Mouse (Mus musculus): ENCODE results near the gene Btbd9. TPM values are rescaled to one million over a fixed set of nuclear protein-coding genes. Genes with fewer than 3 reads are reported as not detected.

The Btbd9 gene
- polyA plus RNA-seq, 1 experiment, result 31.2 TPM

- peak overlapping the region; percentile 57 for H3K4me3 ChIP-seq (ENCODE audit: low read depth, low read length)
- peaks cover 26% of the 10 kb centered on the region; the same call in 1 of the 2 replicates for H3K4me1 ChIP-seq (ENCODE audit: control insufficient read depth, insufficient read depth, insufficient read length, low read length)
- WGBS, result 28% methylated on average over 16 of the region's 16 CpGs
- no peaks in the 10 kb centered on the region for H3K27me3 ChIP-seq (ENCODE audit: control insufficient read depth, insufficient read depth, low read length)
- no peaks in the 10 kb centered on the region; the same call in 1 of the 2 replicates for H3K36me3 ChIP-seq (ENCODE audit: control insufficient read depth, insufficient read depth, low read length)
- peak overlapping the region; percentile 86 for H3K27ac ChIP-seq (ENCODE audit: insufficient read depth, low read depth, low read length)
- TF ChIP-seq POLR2A (IDR thresholded peaks at IDR 0.05; ENCODE audit: low read depth, low read length) (0 out of 2 replicates have a peak, but pooled peaks have one; percentile 26), CTCF (IDR thresholded peaks at IDR 0.05; ENCODE audit: extremely low read depth, insufficient read length, insufficient replicate concordance, low read depth, low read length) (no peak)
Measured at GRCm38 (mm10) chr17:30609305-30609979, 33.2 kb upstream of the Btbd9 start.

- WGBS, result 75% methylated on average over 8 of the region's 8 CpGs
- H3K36me3 ChIP-seq (ENCODE audit: control insufficient read depth, insufficient read depth, low read length), result peaks cover 7% of the 10 kb centered on the region
- no peak for TF ChIP-seq CTCF (IDR thresholded peaks at IDR 0.05; ENCODE audit: extremely low read depth, insufficient read length, insufficient replicate concordance, low read depth, low read length)
- TF ChIP-seq POLR2A (IDR thresholded peaks at IDR 0.05; ENCODE audit: low read depth, low read length), result no peak
Measured at GRCm38 (mm10) chr17:30607909-30608495, 31.7 kb upstream of the Btbd9 start.

GRCm38 (mm10) chr17:30607330-30607729 is 31.0 kb upstream of the Btbd9 start:
- Histone ChIP-seq H3K36me3 (ENCODE audit: control insufficient read depth, insufficient read depth, low read length) (peaks cover 14% of the 10 kb centered on the region), H3K27ac (ENCODE audit: insufficient read depth, low read depth, low read length) (peak overlapping the region; percentile 88), H3K4me3 (ENCODE audit: low read depth, low read length) (no peak overlapping the region), H3K27me3 (ENCODE audit: control insufficient read depth, insufficient read depth, low read length) (no peaks in the 10 kb centered on the region), H3K4me1 (ENCODE audit: control insufficient read depth, insufficient read depth, insufficient read length, low read length) (peaks cover 26% of the 10 kb centered on the region; the same call in 1 of the 2 replicates)
- TF ChIP-seq POLR2A (IDR thresholded peaks at IDR 0.05; ENCODE audit: low read depth, low read length) (no peak), CTCF (IDR thresholded peaks at IDR 0.05; ENCODE audit: extremely low read depth, insufficient read length, insufficient replicate concordance, low read depth, low read length) (no peak)
- WGBS, result 56% methylated on average over 7 of the region's 7 CpGs

More at GRCm38 (mm10) chr17:30607909-30608495, 31.7 kb upstream of the Btbd9 start:
- Histone ChIP-seq H3K27me3 (ENCODE audit: control insufficient read depth, insufficient read depth, low read length) (no peaks in the 10 kb centered on the region), H3K4me3 (ENCODE audit: low read depth, low read length) (no peak overlapping the region), H3K4me1 (ENCODE audit: control insufficient read depth, insufficient read depth, insufficient read length, low read length) (peaks cover 26% of the 10 kb centered on the region; the same call in 1 of the 2 replicates), H3K27ac (ENCODE audit: insufficient read depth, low read depth, low read length) (peak overlapping the region; percentile 88; the same call in 1 of the 2 replicates)

GRCm38 (mm10) chr17:30606634-30607081 is 30.4 kb upstream of the Btbd9 start:
- Histone ChIP-seq H3K36me3 (ENCODE audit: control insufficient read depth, insufficient read depth, low read length) (peaks cover 17% of the 10 kb centered on the region), H3K4me1 (ENCODE audit: control insufficient read depth, insufficient read depth, insufficient read length, low read length) (peaks cover 26% of the 10 kb centered on the region; the same call in 1 of the 2 replicates), H3K4me3 (ENCODE audit: low read depth, low read length) (peak overlapping the region; percentile 42; the same call in 1 of the 2 replicates), H3K27me3 (ENCODE audit: control insufficient read depth, insufficient read depth, low read length) (no peaks in the 10 kb centered on the region), H3K27ac (ENCODE audit: insufficient read depth, low read depth, low read length) (peak overlapping the region; percentile 91)
- TF ChIP-seq POLR2A (IDR thresholded peaks at IDR 0.05; ENCODE audit: low read depth, low read length) (no peak), CTCF (IDR thresholded peaks at IDR 0.05; ENCODE audit: extremely low read depth, insufficient read length, insufficient replicate concordance, low read depth, low read length) (no peak; the same call in 1 of the 2 replicates)
- WGBS, result 29% methylated on average over 8 of the region's 8 CpGs

- Histone ChIP-seq H3K4me3 (ENCODE audit: low read depth, low read length) (peak overlapping the region; percentile 42; the same call in 1 of the 2 replicates), H3K4me1 (ENCODE audit: control insufficient read depth, insufficient read depth, insufficient read length, low read length) (peaks cover 22% of the 10 kb centered on the region; the same call in 1 of the 2 replicates), H3K27ac (ENCODE audit: insufficient read depth, low read depth, low read length) (peak overlapping the region; percentile 91; the same call in 1 of the 2 replicates), H3K36me3 (ENCODE audit: control insufficient read depth, insufficient read depth, low read length) (peaks cover 17% of the 10 kb centered on the region), H3K27me3 (ENCODE audit: control insufficient read depth, insufficient read depth, low read length) (no peaks in the 10 kb centered on the region)
- WGBS, result 41% methylated on average over 11 of the region's 11 CpGs
- TF ChIP-seq CTCF (IDR thresholded peaks at IDR 0.05; ENCODE audit: extremely low read depth, insufficient read length, insufficient replicate concordance, low read depth, low read length), result no peak
- TF ChIP-seq POLR2A (IDR thresholded peaks at IDR 0.05; ENCODE audit: low read depth, low read length), result no peak
Measured at GRCm38 (mm10) chr17:30606206-30606605, 29.9 kb upstream of the Btbd9 start.

- 89% methylated on average over 5 of the region's 5 CpGs for WGBS
- H3K27me3 ChIP-seq (ENCODE audit: control insufficient read depth, insufficient read depth, low read length), result no peaks in the 10 kb centered on the region
- peaks cover 22% of the 10 kb centered on the region for H3K36me3 ChIP-seq (ENCODE audit: control insufficient read depth, insufficient read depth, low read length)
- H3K4me3 ChIP-seq (ENCODE audit: low read depth, low read length), result no peak overlapping the region
- no peak for TF ChIP-seq CTCF (IDR thresholded peaks at IDR 0.05; ENCODE audit: extremely low read depth, insufficient read length, insufficient replicate concordance, low read depth, low read length)
- TF ChIP-seq POLR2A (IDR thresholded peaks at IDR 0.05; ENCODE audit: low read depth, low read length), result no peak
- H3K27ac ChIP-seq (ENCODE audit: insufficient read depth, low read depth, low read length), result no peak overlapping the region
- peaks cover 22% of the 10 kb centered on the region; the same call in 1 of the 2 replicates for H3K4me1 ChIP-seq (ENCODE audit: control insufficient read depth, insufficient read depth, insufficient read length, low read length)
Measured at GRCm38 (mm10) chr17:30605001-30605400, 28.7 kb upstream of the Btbd9 start.

GRCm38 (mm10) chr17:30604296-30604695 is 28.0 kb upstream of the Btbd9 start:
- no peak overlapping the region for H3K27ac ChIP-seq (ENCODE audit: insufficient read depth, low read depth, low read length)
- 94% methylated on average over 6 of the region's 6 CpGs for WGBS
- no peaks in the 10 kb centered on the region for H3K27me3 ChIP-seq (ENCODE audit: control insufficient read depth, insufficient read depth, low read length)
- peaks cover 22% of the 10 kb centered on the region for H3K36me3 ChIP-seq (ENCODE audit: control insufficient read depth, insufficient read depth, low read length)
- H3K4me1 ChIP-seq (ENCODE audit: control insufficient read depth, insufficient read depth, insufficient read length, low read length), result peaks cover 22% of the 10 kb centered on the region; the same call in 1 of the 2 replicates
- no peak overlapping the region for H3K4me3 ChIP-seq (ENCODE audit: low read depth, low read length)
- TF ChIP-seq POLR2A (IDR thresholded peaks at IDR 0.05; ENCODE audit: low read depth, low read length), result no peak
- no peak for TF ChIP-seq CTCF (IDR thresholded peaks at IDR 0.05; ENCODE audit: extremely low read depth, insufficient read length, insufficient replicate concordance, low read depth, low read length)

All from small intestine, adult 2 months (tissue).